Mouse (Mus musculus) spleen, adult 2 months (tissue): ENCODE results near the gene Pdap1. TPM values are rescaled to one million over a fixed set of nuclear protein-coding genes. Genes with fewer than 3 reads are reported as not detected.
"Not testable (repeated sequence)": the region's sequence is repeated elsewhere in the genome, so short reads cannot be mapped to it uniquely, and the experiment has no call there.

Experiments
- DNase-seq, 2 experiments: peaks; one replicate each; pipeline versions ENCODE4 v3.0.0 to v3.0.0-alpha.2; 2012 to 2021; ENCODE audit warnings: low spot score in 2 of 2, low read depth in 1 of 2
- H3K27ac ChIP-seq: fragments of 200-500 bp; 2 replicates; pipeline ENCODE4 v1.5.1; 2012; ENCODE audit warnings: low read length, inconsistent platforms; ENCODE audit not compliant: insufficient read depth
- H3K27me3 ChIP-seq: fragments of 200-500 bp; 2 replicates; pipeline ENCODE4 v1.6.1; 2012; ENCODE audit warnings: mild to moderate bottlenecking, moderate library complexity, low read length, inconsistent platforms; ENCODE audit not compliant: control insufficient read depth, insufficient read depth
- H3K36me3 ChIP-seq: fragments of 200-500 bp; 2 replicates; pipeline ENCODE4 v1.6.1; 2012; ENCODE audit warnings: mild to moderate bottlenecking, low read length, inconsistent platforms; ENCODE audit not compliant: control insufficient read depth, insufficient read depth
- H3K4me1 ChIP-seq: fragments of 200-500 bp; 2 replicates; pipeline ENCODE4 v1.6.1; 2011; ENCODE audit warnings: inconsistent platforms; ENCODE audit not compliant: control insufficient read depth, insufficient read depth, insufficient read length
- H3K4me3 ChIP-seq: fragments of 200-500 bp; 2 replicates; pipeline ENCODE4 v1.5.1; 2011; ENCODE audit warnings: mild to moderate bottlenecking, inconsistent platforms; ENCODE audit not compliant: insufficient read depth, insufficient read length; ENCODE audit errors: extremely low read depth
- CTCF ChIP-seq: fragments of 200-500 bp; IDR thresholded peaks from 2 replicates; pipeline ENCODE4 v1.5.1; 2011; ENCODE audit warnings: mild to moderate bottlenecking, inconsistent platforms; ENCODE audit not compliant: insufficient read depth, insufficient read length, insufficient replicate concordance; ENCODE audit errors: extremely low read depth
- POLR2A ChIP-seq: fragments of 200-500 bp; IDR thresholded peaks from 2 replicates; pipeline ENCODE4 v1.6.1; 2011; ENCODE audit warnings: low read depth, low read length, inconsistent platforms
- WGBS: fragments of 180-500 bp; shearing (Covaris S2); methylation state at CpG from one replicate; pipeline ENCODE4 v1.1.7; 2018; 5-methylcytosine and 5-hydroxymethylcytosine counted together
- polyA plus RNA-seq: library from polyadenylated mRNA; depleted of rRNA; stranded (reverse); fragments of >200 nt; gene quantifications from 2 replicates; pipeline ENCODE4 v1.2.3, GENCODE M21; 2012

The Pdap1 gene
- polyA plus RNA-seq, 1 experiment, result 17.8 TPM

- no peaks in the 10 kb centered on the region for H3K27me3 ChIP-seq
- H3K36me3 ChIP-seq, result peaks cover 12% of the 10 kb centered on the region
- TF ChIP-seq POLR2A, result no peak
- no peak for TF ChIP-seq CTCF
- no peak overlapping the region for H3K27ac ChIP-seq
- no peak for DNase-seq
- H3K4me1 ChIP-seq, result peaks cover 9% of the 10 kb centered on the region; the same call in 1 of the 2 replicates
- H3K4me3 ChIP-seq, result no peak overlapping the region
- 89% methylated on average over 15 of the region's 15 CpGs for WGBS
These were observed 25.1 kb upstream of the Pdap1 start for GRCm38 (mm10) chr5:145165184-145165583.

GRCm38 (mm10) chr5:145164710-145165109 is 24.7 kb upstream of the Pdap1 start:
- Histone ChIP-seq H3K27ac (no peak overlapping the region), H3K4me3 (no peak overlapping the region), H3K27me3 (no peaks in the 10 kb centered on the region), H3K36me3 (peaks cover 14% of the 10 kb centered on the region), H3K4me1 (peaks cover 9% of the 10 kb centered on the region; the same call in 1 of the 2 replicates)
- no peak for DNase-seq
- no peak for TF ChIP-seq POLR2A
- TF ChIP-seq CTCF, result no peak
- WGBS, result 87% methylated on average over 3 of the region's 3 CpGs

- 96% methylated on average over 14 of the region's 14 CpGs for WGBS
- no peak overlapping the region for H3K27ac ChIP-seq
- no peak overlapping the region for H3K4me3 ChIP-seq
- H3K36me3 ChIP-seq, result peaks cover 30% of the 10 kb centered on the region
- peaks cover 5% of the 10 kb centered on the region; the same call in 1 of the 2 replicates for H3K4me1 ChIP-seq
- no peaks in the 10 kb centered on the region for H3K27me3 ChIP-seq
- no peak for DNase-seq
- no peak for TF ChIP-seq CTCF
- no peak for TF ChIP-seq POLR2A
These were observed 21.3 kb upstream of the Pdap1 start for GRCm38 (mm10) chr5:145161361-145161760.

- no peak for DNase-seq
- peaks cover 57% of the 10 kb centered on the region for H3K36me3 ChIP-seq
These were observed 12.7 kb upstream of the Pdap1 start for GRCm38 (mm10) chr5:145152690-145153089.

GRCm38 (mm10) chr5:145149294-145149693 is 9.3 kb upstream of the Pdap1 start:
- Histone ChIP-seq H3K27ac (no peak overlapping the region), H3K27me3 (no peaks in the 10 kb centered on the region), H3K4me3 (no peak overlapping the region), H3K36me3 (peaks cover 62% of the 10 kb centered on the region), H3K4me1 (no peaks in the 10 kb centered on the region)
- WGBS, result 86% methylated on average over 6 of the region's 6 CpGs
- no peak for TF ChIP-seq POLR2A
- no peak for TF ChIP-seq CTCF
- DNase-seq, result no peak

More at GRCm38 (mm10) chr5:145152690-145153089, 12.7 kb upstream of the Pdap1 start:
- H3K4me1 ChIP-seq, result no peaks in the 10 kb centered on the region
- H3K4me3 ChIP-seq, result no peak overlapping the region
- no peak overlapping the region for H3K27ac ChIP-seq
- H3K27me3 ChIP-seq, result no peaks in the 10 kb centered on the region
- TF ChIP-seq POLR2A, result no peak
- no peak for TF ChIP-seq CTCF
- 87% methylated on average over 5 of the region's 5 CpGs for WGBS

- WGBS, result 91% methylated on average over 5 of the region's 5 CpGs
These were observed 7.7 kb upstream of the Pdap1 start for GRCm38 (mm10) chr5:145147748-145148147.

GRCm38 (mm10) chr5:145140611-145141010 is 573 bp upstream of the Pdap1 start:
- no peak for DNase-seq
- Histone ChIP-seq H3K27me3 (no peaks in the 10 kb centered on the region), H3K4me3 (peak overlapping the region; percentile 96), H3K4me1 (no peaks in the 10 kb centered on the region; the same call in 1 of the 2 replicates), H3K27ac (peak overlapping the region; percentile 96), H3K36me3 (peaks cover 21% of the 10 kb centered on the region)
- WGBS, result under 1% methylated on average over 18 of the region's 18 CpGs
- no peak for TF ChIP-seq CTCF
- TF ChIP-seq POLR2A, result no peak

More at GRCm38 (mm10) chr5:145147748-145148147, 7.7 kb upstream of the Pdap1 start:
- H3K36me3 ChIP-seq, result peaks cover 66% of the 10 kb centered on the region
- TF ChIP-seq POLR2A (no peak), CTCF (no peak)
- no peak for DNase-seq
- H3K27me3 ChIP-seq, result no peaks in the 10 kb centered on the region
- H3K4me1 ChIP-seq, result no peaks in the 10 kb centered on the region
- no peak overlapping the region for H3K27ac ChIP-seq
- H3K4me3 ChIP-seq, result no peak overlapping the region

- Histone ChIP-seq H3K36me3 (peaks cover 22% of the 10 kb centered on the region), H3K27ac (no peak overlapping the region), H3K4me3 (peak overlapping the region; percentile 96; the same call in 1 of the 2 replicates)
These were observed 1.2 kb downstream of the Pdap1 start for GRCm38 (mm10) chr5:145138836-145139235.

GRCm38 (mm10) chr5:145133275-145133674 is 6.8 kb downstream of the Pdap1 start:
- H3K27me3 ChIP-seq, H3K4me1 ChIP-seq, DNase-seq, H3K4me3 ChIP-seq, H3K27ac ChIP-seq: not testable (repeated sequence)
- 91% methylated on average over 6 of the region's 6 CpGs for WGBS
- peaks cover 36% of the 10 kb centered on the region for H3K36me3 ChIP-seq

More at GRCm38 (mm10) chr5:145138836-145139235, 1.2 kb downstream of the Pdap1 start:
- WGBS, result 11% methylated on average over 6 of the region's 6 CpGs
- no peak for DNase-seq
- TF ChIP-seq POLR2A (no peak), CTCF (no peak)
- H3K27me3 ChIP-seq, result no peaks in the 10 kb centered on the region
- H3K4me1 ChIP-seq, result no peaks in the 10 kb centered on the region; the same call in 1 of the 2 replicates
